Mouse (Mus musculus): Measurements from ENCODE around the gene Aspdh.
A peak's percentile ranks its signal among the peaks of the same experiment; 100 is the strongest.

Gene Aspdh

DNA sequence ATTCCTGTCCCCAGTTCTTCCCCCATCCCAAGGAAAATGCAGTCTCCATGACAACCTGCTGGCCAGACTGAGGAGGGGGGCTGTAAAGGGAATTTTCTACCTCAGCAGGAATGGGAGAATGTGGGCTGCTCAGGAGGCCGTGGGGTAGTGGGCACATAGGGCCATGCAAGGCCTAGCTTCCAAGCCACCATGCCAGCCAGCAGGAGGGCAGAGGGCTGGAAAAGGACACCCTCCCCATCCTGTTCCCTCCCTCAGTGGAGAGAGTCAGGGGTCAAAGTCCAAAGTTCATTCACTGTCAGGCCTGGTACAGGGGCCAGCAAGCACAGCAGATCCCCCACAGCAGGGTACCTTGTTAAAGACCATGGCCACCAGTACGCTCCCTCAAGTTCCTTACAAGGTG is at the start of gene Aspdh:
TSS of gene Aspdh (plus strand) at position 281 of the 400 bp plus-strand sequence.
- no peak for DNase-seq (ENCODE audit: low spot score in 2 of 2)

- no peak for DNase-seq (ENCODE audit: low spot score in 2 of 2)
Measured at GRCm38 (mm10) chr7:44427666-44428065, 37.5 kb upstream of the Aspdh start.

- no peak for DNase-seq (ENCODE audit: low spot score in 2 of 2)
Measured at GRCm38 (mm10) chr7:44428171-44428950, 36.8 kb upstream of the Aspdh start.

- DNase-seq (ENCODE audit: low spot score in 2 of 2), result peak; percentile 44 to 64
Measured at GRCm38 (mm10) chr7:44428968-44429521, 36.1 kb upstream of the Aspdh start, which contains the start of gene Lrrc4b. Gene Lrrc4b, plus strand, starts transcription at chr7:44429018.

DNA sequence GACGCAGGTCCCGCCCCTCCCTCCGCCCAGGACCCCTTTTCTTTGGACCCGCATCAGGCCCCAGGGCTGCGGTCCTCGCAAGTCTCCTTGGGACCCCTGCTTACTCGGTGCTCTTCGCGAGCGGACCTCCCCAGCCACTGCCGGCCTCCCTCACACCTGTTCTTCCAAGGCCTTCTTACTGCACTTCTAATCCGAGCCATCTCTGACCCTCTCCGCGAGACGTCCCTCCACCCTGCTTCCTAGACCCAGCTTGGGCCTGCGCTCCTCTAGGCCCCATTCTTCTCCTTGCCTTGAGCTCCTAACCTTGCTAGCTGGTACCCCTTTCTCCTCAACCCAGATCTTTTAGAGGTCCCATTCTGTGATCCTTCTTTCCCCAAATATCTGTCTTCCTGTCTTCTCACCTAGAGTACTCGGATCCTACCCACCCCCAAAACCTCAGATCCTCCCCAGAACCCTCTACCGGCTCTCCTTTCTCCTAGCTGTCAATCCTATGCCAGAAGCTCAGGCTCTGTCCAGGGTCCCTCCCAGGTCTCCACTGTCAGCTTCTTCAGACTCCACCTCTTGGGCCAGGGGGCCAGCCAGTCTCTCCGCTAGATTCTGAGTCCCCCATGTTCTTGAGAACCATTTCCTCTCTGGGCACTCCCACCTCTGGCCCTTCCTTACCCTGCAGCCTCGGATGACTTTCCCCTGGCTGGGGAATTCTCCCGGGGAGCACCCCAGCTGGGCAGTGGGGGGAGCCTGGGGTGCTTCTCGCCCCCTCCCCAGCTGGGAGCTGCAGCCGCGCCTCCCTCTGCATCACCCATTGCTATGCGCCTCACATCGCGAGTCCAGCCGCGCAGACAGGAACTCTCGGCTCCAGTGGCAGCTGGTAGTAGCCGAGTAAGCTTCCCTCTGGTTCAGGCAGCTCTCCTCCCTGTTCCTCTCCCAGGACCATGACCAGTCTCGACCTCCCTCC is 35.4 kb upstream of the Aspdh start:
- DNase-seq (ENCODE audit: low spot score in 2 of 2), result peak in 1 of 2 experiments; percentile 34

GRCm38 (mm10) chr7:44432550-44432949 is 32.6 kb upstream of the Aspdh start:
- no peak for DNase-seq (ENCODE audit: low spot score in 2 of 2)

DNA sequence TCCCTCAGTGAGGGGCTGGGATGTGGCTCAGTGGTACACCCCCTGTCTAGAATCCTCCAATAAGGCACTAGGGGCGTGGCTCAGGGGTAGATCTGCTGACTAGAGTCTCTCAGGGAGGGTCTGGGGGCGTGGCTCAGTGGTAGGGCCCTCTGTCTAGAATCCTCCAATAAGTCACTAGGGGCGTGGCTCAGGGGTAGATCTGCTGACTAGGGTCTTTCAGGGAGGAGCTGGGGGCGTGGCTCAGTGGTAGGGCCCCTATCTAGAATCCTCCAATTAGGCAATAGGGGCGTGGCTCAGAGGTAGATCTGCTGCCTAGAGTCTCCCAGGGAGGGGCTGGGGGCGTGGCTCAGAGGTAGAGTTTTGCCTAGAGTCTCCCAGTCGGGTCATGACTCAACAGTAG is 31.8 kb upstream of the Aspdh start:
- DNase-seq (ENCODE audit: low spot score in 2 of 2), result no peak

DNA sequence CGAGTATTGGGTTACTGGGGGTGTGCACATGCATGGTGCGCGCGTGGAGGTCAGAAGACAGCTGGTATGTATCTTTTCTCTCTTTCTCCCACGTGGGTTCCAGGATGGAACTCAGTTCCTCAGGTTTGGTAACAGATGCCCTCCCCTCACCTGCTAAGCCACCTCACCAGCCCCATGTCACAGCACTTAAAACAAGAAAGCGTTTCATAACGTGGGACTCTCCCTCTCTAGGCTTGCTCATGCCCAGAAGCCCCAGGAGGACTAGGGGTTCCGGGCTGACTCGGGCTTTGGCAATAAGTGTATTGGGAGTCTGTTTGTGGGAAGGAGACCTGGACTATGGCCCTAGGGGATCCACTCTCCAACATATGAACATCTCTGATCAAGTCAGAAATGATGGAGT is 31.1 kb upstream of the Aspdh start:
- no peak for DNase-seq (ENCODE audit: low spot score in 2 of 2)

- DNase-seq (ENCODE audit: low spot score in 2 of 2), result no peak
Measured at GRCm38 (mm10) chr7:44435796-44436195, 29.4 kb upstream of the Aspdh start.

DNA sequence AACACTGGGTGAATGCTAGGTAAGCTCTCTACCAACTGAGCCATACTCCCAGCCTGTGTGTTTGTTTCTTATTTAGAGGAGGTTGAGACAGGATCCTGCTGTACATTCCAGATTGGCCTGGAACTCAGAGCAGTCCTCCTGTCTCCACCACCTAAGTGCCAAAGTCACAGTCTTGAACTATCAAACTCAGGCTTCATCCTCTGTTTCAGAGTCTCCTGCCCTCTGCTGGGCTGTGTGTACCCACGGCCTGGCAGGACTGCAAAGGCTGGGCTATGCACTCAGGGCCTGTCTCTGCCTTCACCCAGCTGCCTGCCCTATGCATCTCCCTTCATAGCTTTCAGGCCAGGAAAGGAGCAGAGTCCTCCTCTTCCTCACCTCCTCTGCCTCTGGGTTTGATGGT is 28.9 kb upstream of the Aspdh start:
- no peak for DNase-seq (ENCODE audit: low spot score in 2 of 2)

DNA sequence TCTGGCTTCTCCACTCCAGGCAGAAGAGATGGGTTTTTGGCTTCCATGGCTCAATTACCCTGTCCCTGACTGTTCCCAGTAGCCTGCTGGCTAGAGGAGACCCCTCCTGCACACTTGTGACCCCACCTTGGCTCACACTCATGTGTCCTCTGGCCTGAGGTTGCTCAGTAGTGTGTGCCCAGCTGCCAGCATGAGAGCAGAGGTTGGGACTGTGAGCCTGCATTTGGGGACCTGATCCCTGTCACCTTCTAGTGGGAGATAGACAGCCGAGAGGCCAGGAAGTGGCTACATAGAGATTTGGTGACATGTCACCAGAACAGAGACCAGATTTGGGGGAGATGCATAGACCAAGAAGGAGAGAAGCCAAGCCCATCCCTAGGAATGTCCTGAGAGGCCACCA is 28.0 kb upstream of the Aspdh start:
- DNase-seq (ENCODE audit: low spot score in 2 of 2), result no peak

- DNase-seq (ENCODE audit: low spot score in 2 of 2), result no peak
Measured at GRCm38 (mm10) chr7:44437933-44438332, 27.3 kb upstream of the Aspdh start.

DNA sequence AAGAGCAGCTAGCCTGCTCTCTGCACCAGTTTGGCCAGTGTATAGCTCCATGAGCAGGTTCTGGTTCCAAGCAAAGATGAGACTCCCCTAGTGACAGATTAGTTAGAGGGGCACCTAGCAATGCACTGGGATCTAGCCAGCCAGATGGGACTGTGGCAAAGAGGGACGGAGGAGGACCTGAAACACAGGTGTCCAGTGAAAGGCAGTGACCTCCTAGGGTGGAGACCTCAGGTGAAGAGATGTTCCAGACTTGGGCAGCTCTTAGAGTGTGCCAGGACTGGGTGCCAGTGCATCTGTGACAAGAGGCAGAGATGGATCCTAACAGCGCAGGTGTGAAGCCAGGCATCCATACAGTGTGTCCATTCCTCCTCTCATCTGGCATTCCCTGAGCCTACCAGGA is 25.5 kb upstream of the Aspdh start:
- DNase-seq (ENCODE audit: low spot score in 2 of 2), result no peak

- no peak for DNase-seq (ENCODE audit: low spot score in 2 of 2)
Measured at GRCm38 (mm10) chr7:44440479-44440878, 24.7 kb upstream of the Aspdh start.

DNA sequence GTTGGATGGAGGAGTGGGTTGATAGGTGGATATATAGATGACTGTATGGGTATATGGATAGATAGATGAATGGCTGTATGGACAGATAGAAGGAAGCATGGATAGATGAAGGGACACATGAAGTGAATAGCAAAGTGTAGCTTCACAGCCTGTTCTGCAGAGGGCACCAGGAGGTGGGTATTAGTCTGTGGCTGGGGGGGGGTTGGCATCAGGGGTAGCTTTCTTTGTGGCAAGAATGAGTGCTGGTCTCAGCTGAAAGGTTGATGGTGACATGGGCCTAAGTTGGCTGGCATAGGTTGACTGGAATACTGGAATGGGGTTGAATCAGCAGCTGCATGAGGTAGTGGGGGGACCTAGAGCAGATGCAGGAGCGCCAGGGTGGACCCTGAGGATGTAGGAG is 24.0 kb upstream of the Aspdh start:
- DNase-seq (ENCODE audit: low spot score in 2 of 2), result no peak

DNA sequence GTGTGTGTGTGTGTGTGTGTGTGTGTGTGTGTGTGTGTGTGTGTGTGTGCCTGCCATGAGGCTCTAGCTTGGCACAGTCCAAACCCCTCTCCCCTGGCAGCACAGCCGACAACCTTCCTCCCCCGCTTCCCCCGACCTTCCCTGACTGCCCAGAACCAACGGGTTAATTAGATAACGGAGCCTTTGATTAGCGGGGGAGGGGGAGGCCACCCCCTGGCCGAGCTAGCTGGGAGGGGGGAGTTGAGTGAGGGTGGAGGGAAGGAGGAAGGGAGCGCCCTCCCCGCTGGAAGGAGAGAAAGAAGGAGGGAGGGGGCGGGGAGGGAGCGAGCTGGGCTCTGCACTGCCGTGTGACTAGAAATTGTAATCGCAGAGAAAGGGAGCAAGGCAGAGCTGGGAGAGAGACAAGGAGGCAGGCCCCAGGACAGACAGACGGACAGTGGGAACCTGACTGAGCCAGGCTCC is 23.5 kb upstream of the Aspdh start:
- peak in 1 of 2 experiments; percentile 50 for DNase-seq (ENCODE audit: low spot score in 2 of 2)

DNA sequence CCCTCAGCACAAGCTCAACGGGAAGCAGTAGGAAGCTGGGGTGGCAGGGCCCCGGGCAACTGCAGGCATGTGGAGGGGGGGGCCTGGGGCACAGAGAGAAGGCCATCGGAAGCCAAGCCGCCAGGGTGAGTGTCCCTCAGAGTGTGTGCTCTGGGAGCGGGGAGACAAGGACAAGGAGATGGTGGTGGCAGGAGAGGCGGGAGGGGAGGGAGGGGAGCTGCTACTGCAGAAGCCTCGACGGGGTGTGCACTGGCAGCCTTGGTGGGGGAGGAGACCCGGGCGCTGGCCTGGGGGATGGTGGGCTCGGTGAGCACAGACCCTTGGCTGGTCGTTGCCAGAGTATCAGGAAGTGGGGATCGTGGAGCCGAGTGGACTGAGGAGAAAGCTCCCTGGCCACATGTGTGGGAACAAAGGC is 22.8 kb upstream of the Aspdh start:
- DNase-seq (ENCODE audit: low spot score in 2 of 2), result peak in 1 of 2 experiments; percentile 24

- DNase-seq (ENCODE audit: low spot score in 2 of 2), result peak in 1 of 2 experiments; percentile 20
Measured at GRCm38 (mm10) chr7:44443268-44444173, 21.7 kb upstream of the Aspdh start.

- DNase-seq (ENCODE audit: low spot score in 2 of 2), result no peak
Measured at GRCm38 (mm10) chr7:44444886-44445527, 20.2 kb upstream of the Aspdh start.

DNA sequence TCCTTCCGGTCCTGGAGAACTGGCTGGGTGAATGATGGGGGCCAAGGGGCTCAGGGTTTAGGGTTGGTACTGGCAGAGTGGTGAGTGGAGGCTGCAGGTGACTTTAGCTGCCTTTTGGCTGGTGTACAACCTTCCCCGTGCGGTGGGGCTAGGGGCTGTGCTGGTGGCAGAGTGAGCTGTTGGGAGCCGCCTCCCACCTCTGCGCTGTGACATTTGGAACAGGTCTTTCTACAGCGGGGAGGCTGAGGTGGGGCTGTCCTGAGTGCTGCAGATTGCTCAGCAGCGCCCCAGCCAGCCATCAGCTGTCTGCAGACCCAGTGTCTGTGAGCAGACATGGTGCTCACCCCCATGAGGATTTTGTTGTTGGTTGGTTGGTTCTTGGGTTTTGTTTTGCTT is 19.7 kb upstream of the Aspdh start:
- DNase-seq (ENCODE audit: low spot score in 2 of 2), result no peak
